Mouse (Mus musculus) heart, postnatal 0 days (tissue): ENCODE data around the gene Syt5.

Experiments
- CTCF ChIP-seq: IDR thresholded peaks from 2 replicates; pipeline ENCODE4 v1.5.1; 2016; ENCODE audit warnings: antibody characterized with exemption, control low read depth, low read depth
- EP300 ChIP-seq: IDR thresholded peaks from 2 replicates; pipeline ENCODE4 v1.6.1; 2016; ENCODE audit warnings: antibody characterized with exemption, low read depth

DNA sequence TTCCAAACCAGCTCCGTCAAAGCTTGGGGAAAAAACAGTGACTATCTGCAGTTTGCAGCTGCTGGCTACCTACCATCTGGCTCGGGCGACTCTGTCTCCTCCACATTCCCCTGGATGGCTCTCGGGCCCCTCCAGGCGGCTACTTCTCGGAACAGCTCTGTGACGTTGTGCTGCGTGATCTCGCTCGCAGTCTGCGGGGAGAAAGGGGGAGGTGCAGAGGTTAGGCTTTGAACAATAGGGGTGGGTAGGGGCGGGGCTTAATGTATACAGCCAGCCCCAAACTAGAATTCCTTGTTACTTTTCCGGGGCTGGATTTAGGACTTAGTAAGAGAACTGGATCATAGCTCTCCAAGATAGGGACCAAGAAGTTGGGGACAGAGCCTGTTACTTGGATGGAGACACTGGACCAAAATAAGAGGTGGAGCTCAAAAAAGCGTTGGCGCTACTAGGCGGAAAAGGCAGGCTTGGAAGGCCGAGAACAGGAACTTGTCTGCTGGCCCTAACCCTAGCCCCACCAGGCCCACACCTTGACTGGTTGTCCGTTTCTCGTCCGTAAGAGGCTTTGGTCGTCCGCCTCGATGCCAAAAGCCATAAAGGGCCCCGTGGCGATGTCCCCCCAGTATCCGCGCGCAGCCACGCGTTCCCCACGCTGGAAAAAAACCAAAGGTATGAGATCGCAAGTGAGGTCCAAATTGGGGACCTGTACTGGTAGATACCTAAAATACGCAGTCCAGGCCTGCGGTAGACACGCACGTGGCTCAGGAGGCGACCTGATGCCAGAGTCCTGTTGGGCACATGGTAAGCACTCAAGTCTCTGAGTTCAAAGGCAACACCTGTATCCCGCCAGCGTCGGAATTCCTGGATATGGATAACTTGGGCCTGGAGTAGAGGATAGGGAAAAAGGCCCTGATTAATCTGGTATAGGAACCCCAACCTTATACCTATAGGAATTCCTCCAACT is 20.7 kb downstream of the Syt5 start:
- TF ChIP-seq CTCF (peak; percentile 85), EP300 (no peak)
